Mouse (Mus musculus): ENCODE data around the gene Creb3l4. TPM values are rescaled to one million over a fixed set of nuclear protein-coding genes. Genes with fewer than 3 reads are reported as not detected.

Gene Creb3l4
- total and polyA plus RNA-seq, 3 experiments = 0.21 to 0.89 (median 0.59) TPM

GRCm38 (mm10) chr3:90202884-90203283, 40.4 kb downstream of the Creb3l4 start:
- TF ChIP-seq USF2 (conservative IDR thresholded peaks at IDR 0.05; ENCODE audit: low read depth, low read length) (no peak), ELF1 (IDR thresholded peaks at IDR 0.05; ENCODE audit: low read depth, low read length) (no peak), CTCF (conservative IDR thresholded peaks at IDR 0.05 in 1 of 2, IDR thresholded peaks at IDR 0.05 in 1 of 2; ENCODE audit: low read depth in 2 of 2, low read length in 2 of 2) (no peak), POLR2AphosphoS2 (IDR thresholded peaks at IDR 0.05; ENCODE audit: low read depth, low read length) (no peak), MXI1 (IDR thresholded peaks at IDR 0.05; ENCODE audit: low read depth, low read length) (no peak), SIN3A (IDR thresholded peaks at IDR 0.05; ENCODE audit: low read length) (no peak), POLR2A (IDR thresholded peaks at IDR 0.05; ENCODE audit: low read depth, low read length) (no peak), USF1 (IDR thresholded peaks at IDR 0.05; ENCODE audit: low read depth, low read length) (no peak), MAZ (IDR thresholded peaks at IDR 0.05; ENCODE audit: low read depth, low read length) (no peak), RCOR1 (conservative IDR thresholded peaks at IDR 0.05; ENCODE audit: low read depth, low read length) (no peak), ZC3H11A (IDR thresholded peaks at IDR 0.05; ENCODE audit: low read depth, low read length) (no peak), RAD21 (IDR thresholded peaks at IDR 0.05; ENCODE audit: low read depth, low read length) (no peak), E2F4 (IDR thresholded peaks at IDR 0.05; ENCODE audit: insufficient replicate concordance, low read depth, low read length) (no peak)
- Histone ChIP-seq H3K4me3 (replicated peaks in 1 of 3; ENCODE audit: low read depth in 2 of 3, low read length in 2 of 3, poor library complexity in 1 of 3) (no peak overlapping the region), H3K79me2 (replicated peaks; ENCODE audit: control insufficient read depth, extremely low read depth, insufficient read depth, poor library complexity, severe bottlenecking) (no peaks in the 10 kb centered on the region), H3K4me1 (ENCODE audit: control insufficient read depth in 1 of 2, insufficient read depth in 2 of 2) (peaks cover 5 to 10% of the 10 kb centered on the region in 2 experiments), H3K27ac (ENCODE audit: insufficient read depth, low read depth) (no peak overlapping the region), H3K9ac (ENCODE audit: insufficient read depth, low read depth) (no peak overlapping the region), H3K27me3 (replicated peaks) (no peaks in the 10 kb centered on the region), H3K9me3 (replicated peaks; ENCODE audit: low read length) (no peaks in the 10 kb centered on the region), H3K36me3 (replicated peaks in 1 of 2; ENCODE audit: control insufficient read depth in 1 of 2, insufficient read depth in 1 of 2, low read length in 1 of 2) (peaks cover 7 to 22% of the 10 kb centered on the region in 2 experiments), H3K4me2 (ENCODE audit: insufficient read depth, low read depth, poor library complexity, severe bottlenecking) (no peak overlapping the region)
- dilution Hi-C loops (cut with MboI; ENCODE audit: extremely low pct_ligation_motif_present, extremely low pct_unique_long_range_greater_than_20kb, low sequenced_read_pairs) (no loop called here), in situ Hi-C loops (cut with MboI; ENCODE audit: low pct_ligation_motif_present, low pct_unique_long_range_greater_than_20kb, low sequenced_read_pairs) (no loop called here)
- no peak for DNase-seq (ENCODE audit: extremely low read depth)

GRCm38 (mm10) chr3:90197548-90197947, 45.8 kb downstream of the Creb3l4 start:
- dilution Hi-C loops (cut with MboI; ENCODE audit: extremely low pct_ligation_motif_present, extremely low pct_unique_long_range_greater_than_20kb, low sequenced_read_pairs) (no loop called here), in situ Hi-C loops (cut with MboI; ENCODE audit: low pct_ligation_motif_present, low pct_unique_long_range_greater_than_20kb, low sequenced_read_pairs) (no loop called here)

More at GRCm38 (mm10) chr3:90197548-90197947, 45.8 kb downstream of the Creb3l4 start:
- Histone ChIP-seq H3K27ac (ENCODE audit: insufficient read depth, low read depth) (no peak overlapping the region), H3K79me2 (replicated peaks; ENCODE audit: control insufficient read depth, extremely low read depth, insufficient read depth, poor library complexity, severe bottlenecking) (no peaks in the 10 kb centered on the region), H3K27me3 (replicated peaks) (no peaks in the 10 kb centered on the region), H3K9me3 (replicated peaks; ENCODE audit: low read length) (no peaks in the 10 kb centered on the region), H3K4me1 (ENCODE audit: control insufficient read depth in 1 of 2, insufficient read depth in 2 of 2) (peaks cover 0 to 2% of the 10 kb centered on the region in 2 experiments; a peak in 2 of 4 replicates), H3K36me3 (replicated peaks in 1 of 2; ENCODE audit: control insufficient read depth in 1 of 2, insufficient read depth in 1 of 2, low read length in 1 of 2) (no peaks in the 10 kb centered on the region), H3K4me3 (replicated peaks in 1 of 3; ENCODE audit: low read depth in 2 of 3, low read length in 2 of 3, poor library complexity in 1 of 3) (no peak overlapping the region), H3K4me2 (ENCODE audit: insufficient read depth, low read depth, poor library complexity, severe bottlenecking) (no peak overlapping the region), H3K9ac (ENCODE audit: insufficient read depth, low read depth) (no peak overlapping the region)
- no peak for TF ChIP-seq GABPA (IDR thresholded peaks at IDR 0.05; ENCODE audit: insufficient replicate concordance, low read depth, low read length)
- TF ChIP-seq MAFK (IDR thresholded peaks at IDR 0.05; ENCODE audit: insufficient replicate concordance, low read length) = no peak
- no peak for TF ChIP-seq MEF2A (IDR thresholded peaks at IDR 0.05; ENCODE audit: borderline replicate concordance, low read depth, low read length)
- no peak for TF ChIP-seq JUN (IDR thresholded peaks at IDR 0.05; ENCODE audit: insufficient read depth, low read depth, low read length)
- no peak for TF ChIP-seq CHD2 (IDR thresholded peaks at IDR 0.05; ENCODE audit: low read length)
- TF ChIP-seq E2F4 (IDR thresholded peaks at IDR 0.05; ENCODE audit: insufficient replicate concordance, low read depth, low read length) = no peak
- TF ChIP-seq IRF4 (IDR thresholded peaks at IDR 0.05; ENCODE audit: low read depth, low read length) = no peak
- no peak for TF ChIP-seq MAX (IDR thresholded peaks at IDR 0.05; ENCODE audit: low read length)
- no peak for TF ChIP-seq KAT2A (IDR thresholded peaks at IDR 0.05; ENCODE audit: insufficient replicate concordance, low read length)
- TF ChIP-seq USF2 (conservative IDR thresholded peaks at IDR 0.05; ENCODE audit: low read depth, low read length) = no peak
- no peak for TF ChIP-seq MXI1 (IDR thresholded peaks at IDR 0.05; ENCODE audit: low read depth, low read length)
- no peak for TF ChIP-seq TCF12 (IDR thresholded peaks at IDR 0.05; ENCODE audit: low read depth, low read length)
- no peak for TF ChIP-seq PAX5 (IDR thresholded peaks at IDR 0.05; ENCODE audit: low read length)
- TF ChIP-seq ZNF384 (IDR thresholded peaks at IDR 0.05; ENCODE audit: low read depth, low read length) = no peak
- no peak for TF ChIP-seq CTCF (conservative IDR thresholded peaks at IDR 0.05 in 1 of 2, IDR thresholded peaks at IDR 0.05 in 1 of 2; ENCODE audit: low read depth in 2 of 2, low read length in 2 of 2)
- TF ChIP-seq ZKSCAN1 (IDR thresholded peaks at IDR 0.05; ENCODE audit: borderline replicate concordance, low read depth, low read length) = no peak
- DNase-seq (ENCODE audit: extremely low read depth) = no peak
